Mouse (Mus musculus) lung, postnatal 10 days (tissue): Measurements from ENCODE around the gene Usp26.

ENCODE experiments used
- DNase-seq: peaks from one replicate; pipeline ENCODE4 v3.0.0; 2021

Gene Usp26

GRCm38 (mm10) chrX:51801133-51801532, at the start of gene Usp26:
Gene Usp26, minus strand, starts transcription at chrX:51801233.
- DNase-seq: no peak

DNA sequence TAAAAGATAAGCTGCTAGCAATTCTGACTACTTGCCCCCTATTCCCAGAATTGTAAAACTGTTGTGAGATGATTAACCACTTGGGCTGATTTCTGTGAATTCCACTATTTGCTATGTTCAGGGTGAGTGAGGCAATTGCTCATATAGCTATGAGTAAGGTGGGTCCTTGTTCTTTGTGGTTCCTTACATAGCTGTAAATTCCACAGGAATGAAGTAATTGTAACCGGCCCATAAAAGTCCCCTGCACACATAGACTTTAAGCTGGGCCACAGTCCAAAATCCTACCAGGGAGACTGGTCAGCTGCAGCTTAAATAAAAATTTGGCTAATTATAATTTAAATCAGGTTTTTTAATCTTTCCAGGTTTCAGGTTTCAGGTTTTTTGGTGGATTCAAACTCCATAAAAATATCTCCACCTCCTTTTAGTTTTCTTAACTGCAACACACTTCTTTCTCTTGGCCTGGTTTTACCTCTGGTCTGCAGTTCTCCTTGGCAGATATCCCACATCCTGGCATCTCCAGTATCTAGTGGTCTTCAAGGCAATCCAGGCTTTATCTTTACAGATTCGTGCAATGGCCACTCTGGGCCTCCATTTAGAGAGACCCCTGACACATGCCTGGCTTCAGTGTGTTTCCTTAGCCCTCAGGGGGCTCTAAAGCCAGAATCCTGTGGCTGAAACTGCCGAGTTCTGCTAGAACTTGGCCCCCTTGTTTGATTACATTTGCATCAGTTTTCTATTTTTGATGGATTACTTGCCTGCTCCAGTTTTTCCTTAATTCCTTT, 13.6 kb upstream of the Usp26 start:
- DNase-seq: no peak

- DNase-seq: peak; percentile 28
Measured at GRCm38 (mm10) chrX:51767457-51767856, 33.6 kb downstream of the Usp26 start.

DNA sequence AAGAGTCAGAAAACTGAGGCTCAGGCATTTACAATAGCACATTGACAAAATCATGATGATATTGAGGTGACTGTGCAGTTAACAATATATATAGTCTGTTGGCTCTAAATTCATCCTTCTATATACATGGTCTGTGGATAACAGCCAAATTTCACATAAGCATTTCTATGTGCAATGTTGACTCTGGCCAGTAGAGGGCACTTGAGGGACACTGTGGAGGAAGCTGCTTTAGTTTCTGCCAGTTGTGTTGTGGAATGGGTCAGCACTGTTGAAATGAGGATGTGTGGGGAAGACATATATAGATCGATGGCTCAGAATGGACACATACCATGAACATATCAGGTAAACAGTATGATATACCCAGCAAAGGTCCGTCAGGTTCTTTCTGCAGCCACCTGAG, 64.6 kb downstream of the Usp26 start:
- peak; percentile 47 for DNase-seq

GRCm38 (mm10) chrX:51714086-51714745, 86.8 kb downstream of the Usp26 start:
- no peak for DNase-seq

GRCm38 (mm10) chrX:51712996-51713395, 88.0 kb downstream of the Usp26 start:
- no peak for DNase-seq
